Mouse (Mus musculus) erythroblast, embryonic 14.5 days (primary cell): ENCODE measurements around the gene Dennd2a.

Source experiments
- GATA1 ChIP-seq: IDR thresholded peaks from 2 replicates; pipeline ENCODE4 v1.6.1; 2012; ENCODE audit warnings: low read length, inconsistent platforms, mixed read lengths
- TAL1 ChIP-seq: IDR thresholded peaks from 3 replicates; pipeline ENCODE4 v1.6.1; 2012; ENCODE audit warnings: low read length, inconsistent platforms, mixed read lengths

GRCm38 (mm10) chr6:39455339-39456160 is 102.1 kb downstream of the Dennd2a start:
- TF ChIP-seq GATA1, result no peak
- TF ChIP-seq TAL1, result no peak
